Mouse (Mus musculus): Measurements from ENCODE around the gene Mydgf.
A peak's percentile ranks its signal among the peaks of the same experiment; 100 is the strongest.

The Mydgf gene

GRCm38 (mm10) chr17:56183658-56184103 lies at the start of gene Mydgf:
Gene Mydgf (minus strand): TSS chr17:56183920.
- peak; percentile 91 to 97 for DNase-seq (ENCODE audit: low spot score in 2 of 2)

- no peak for DNase-seq (ENCODE audit: low spot score in 2 of 2)
Observed at GRCm38 (mm10) chr17:56233389-56233788, 49.7 kb upstream of the Mydgf start.

DNA sequence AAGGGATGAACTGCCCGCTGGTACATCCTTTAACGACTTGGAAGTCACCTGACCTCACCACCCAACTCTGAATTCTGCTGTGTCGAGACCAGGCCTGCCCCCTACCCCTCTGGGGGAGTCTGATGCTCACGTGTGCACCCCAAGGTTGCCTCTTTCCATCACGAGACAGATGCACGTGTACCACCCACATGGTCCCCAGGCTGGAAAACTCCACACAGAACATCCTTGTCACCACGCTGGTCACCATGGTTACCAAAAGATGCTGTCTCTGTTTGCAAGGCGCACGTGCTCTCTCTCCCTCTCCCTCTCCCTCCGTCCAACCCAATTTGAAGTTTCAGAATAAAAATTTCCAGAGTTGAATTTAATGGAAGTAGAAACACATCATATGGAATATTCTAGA lies 46.2 kb upstream of the Mydgf start:
- DNase-seq (ENCODE audit: low spot score in 2 of 2): no peak

GRCm38 (mm10) chr17:56226566-56226965 lies 42.8 kb upstream of the Mydgf start:
- no peak for DNase-seq (ENCODE audit: low spot score in 2 of 2)

DNA sequence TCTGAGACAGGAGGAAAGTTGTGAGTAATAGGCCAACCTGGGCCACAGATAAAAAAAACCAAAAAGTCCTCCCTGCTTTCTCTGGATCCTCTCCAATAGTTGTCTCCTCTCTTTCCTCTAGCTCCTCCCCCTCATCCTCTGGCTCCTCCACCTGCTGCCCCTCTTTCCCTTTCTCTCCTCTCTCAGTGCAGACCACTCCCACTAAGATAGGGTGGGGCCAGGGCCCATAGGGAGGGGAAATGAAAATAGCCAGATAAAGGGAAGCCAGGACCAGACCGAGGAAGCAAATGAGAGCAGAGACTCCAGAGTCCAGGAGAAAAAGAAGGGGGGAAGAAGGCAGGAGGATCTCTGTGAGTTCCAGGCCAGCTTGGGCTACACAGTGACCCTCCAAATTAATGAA lies 41.2 kb upstream of the Mydgf start:
- no peak for DNase-seq (ENCODE audit: low spot score in 2 of 2)

GRCm38 (mm10) chr17:56219805-56220204 lies 36.1 kb upstream of the Mydgf start:
- no peak for DNase-seq (ENCODE audit: low spot score in 2 of 2)

DNA sequence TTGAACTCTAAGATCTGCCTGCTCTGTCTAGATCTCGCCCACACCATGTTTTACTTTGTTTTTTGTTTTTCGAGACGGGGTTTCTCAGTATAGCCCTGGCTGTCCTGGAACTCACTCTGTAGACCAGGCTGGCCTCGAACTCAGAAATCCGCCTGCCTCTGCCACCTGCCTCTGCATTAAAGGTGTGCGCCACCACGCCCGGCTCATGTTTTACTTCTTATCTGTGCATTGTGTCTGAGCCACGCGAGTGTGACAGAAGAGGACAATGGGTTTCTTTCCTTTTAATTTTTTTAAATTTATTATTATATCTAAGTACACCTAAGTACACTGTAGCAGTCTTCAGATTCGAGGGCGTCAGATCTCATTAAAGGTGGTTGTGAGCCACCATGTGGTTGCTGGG lies 35.5 kb upstream of the Mydgf start:
- DNase-seq (ENCODE audit: low spot score in 2 of 2): no peak

- peak; percentile 90 to 91 for DNase-seq (ENCODE audit: low spot score in 2 of 2)
Observed at GRCm38 (mm10) chr17:56218377-56219191, 34.9 kb upstream of the Mydgf start, which contains the start of gene Dpp9. Gene Dpp9 (minus strand): TSS chr17:56218905.

GRCm38 (mm10) chr17:56217670-56218069 lies 34.0 kb upstream of the Mydgf start:
- no peak for DNase-seq (ENCODE audit: low spot score in 2 of 2)

DNA sequence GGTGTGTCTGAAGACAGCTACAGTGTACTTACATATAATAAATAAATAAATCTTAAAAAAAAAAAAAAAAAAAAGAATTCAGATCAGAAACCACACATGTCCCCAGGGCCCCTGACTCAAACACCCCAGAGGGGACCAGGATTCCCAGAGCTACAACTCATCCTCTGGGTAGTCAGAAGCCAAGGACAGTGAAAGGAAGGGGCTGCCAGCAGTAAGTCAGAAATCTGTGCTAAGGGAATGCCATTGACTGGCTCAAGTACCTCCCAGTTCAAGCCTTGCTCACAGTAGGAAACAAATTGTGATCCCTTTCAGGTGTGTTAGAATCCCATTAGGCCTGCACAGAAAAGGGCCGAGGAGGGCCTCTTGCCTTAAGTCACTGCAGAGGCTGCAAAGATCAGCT lies 30.5 kb upstream of the Mydgf start:
- DNase-seq (ENCODE audit: low spot score in 2 of 2): no peak

DNA sequence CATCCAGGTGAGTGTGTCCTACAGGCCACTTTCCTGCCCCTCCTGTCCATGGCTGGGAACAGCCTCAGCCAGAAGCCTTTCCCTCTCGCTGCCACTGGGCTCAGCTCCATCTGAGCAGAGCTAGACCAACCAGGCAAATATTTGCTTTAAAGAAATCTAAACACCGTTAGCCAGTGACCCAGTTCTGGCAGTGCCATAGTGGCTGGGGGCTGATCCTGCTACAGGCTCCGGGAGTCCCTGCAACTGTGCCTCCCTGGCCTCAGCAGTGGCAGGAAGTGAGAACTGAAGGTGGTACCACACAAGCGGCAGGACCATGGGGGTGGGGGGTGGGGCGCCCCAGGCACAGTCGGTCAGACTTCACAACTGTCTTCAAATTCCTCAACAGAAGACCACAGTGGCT lies 29.0 kb upstream of the Mydgf start:
- DNase-seq (ENCODE audit: low spot score in 2 of 2): no peak

GRCm38 (mm10) chr17:56211090-56211489 lies 27.4 kb upstream of the Mydgf start:
- no peak for DNase-seq (ENCODE audit: low spot score in 2 of 2)

DNA sequence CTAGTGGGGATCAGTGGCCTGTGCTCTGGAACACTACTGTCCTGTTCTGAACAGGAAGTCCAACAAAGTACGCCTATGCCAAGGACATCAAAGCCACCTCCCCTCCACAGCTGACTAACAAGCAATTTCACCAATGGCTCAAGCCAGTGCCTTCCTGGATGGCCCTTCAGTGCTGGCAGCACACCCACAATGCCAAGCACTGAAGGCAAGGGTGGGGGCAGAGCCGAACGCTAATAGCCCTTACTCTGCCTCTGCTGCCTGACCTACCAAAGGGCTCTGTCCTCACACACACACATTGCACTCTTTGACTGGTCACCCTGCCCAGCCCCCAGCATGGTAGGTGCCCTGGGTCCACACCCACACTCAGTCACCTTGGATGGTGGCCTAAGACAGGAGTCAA lies 25.1 kb upstream of the Mydgf start:
- DNase-seq (ENCODE audit: low spot score in 2 of 2): no peak

DNA sequence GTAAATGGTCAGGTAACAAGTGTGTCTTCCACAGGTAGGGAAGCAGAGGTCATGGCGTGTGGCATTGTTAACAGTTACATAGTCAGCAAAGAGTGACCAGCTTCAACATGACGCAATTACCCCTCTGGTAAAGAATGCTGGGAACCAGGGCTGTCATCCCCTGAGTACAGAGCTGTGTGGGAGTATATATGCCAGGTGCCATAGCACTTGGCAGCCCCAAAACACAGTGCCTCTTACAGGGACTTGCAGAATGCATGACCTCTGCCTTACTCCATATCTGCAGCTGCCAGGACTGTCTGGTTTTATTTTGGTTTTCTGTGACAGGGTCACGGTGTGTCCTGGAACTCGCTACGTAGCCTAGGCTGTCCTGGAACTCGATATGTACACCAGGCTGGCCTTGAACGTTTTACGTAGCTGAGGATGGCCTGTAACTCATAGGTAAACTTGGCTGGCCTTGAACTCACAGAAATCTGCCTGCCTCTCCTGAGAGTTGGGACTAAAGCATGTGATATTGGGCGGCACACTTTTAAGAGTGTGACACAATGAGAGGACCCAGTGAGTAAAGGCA lies 24.3 kb upstream of the Mydgf start:
- no peak for DNase-seq (ENCODE audit: low spot score in 2 of 2)

- DNase-seq (ENCODE audit: low spot score in 2 of 2): no peak
Observed at GRCm38 (mm10) chr17:56206986-56207674, 23.4 kb upstream of the Mydgf start.

DNA sequence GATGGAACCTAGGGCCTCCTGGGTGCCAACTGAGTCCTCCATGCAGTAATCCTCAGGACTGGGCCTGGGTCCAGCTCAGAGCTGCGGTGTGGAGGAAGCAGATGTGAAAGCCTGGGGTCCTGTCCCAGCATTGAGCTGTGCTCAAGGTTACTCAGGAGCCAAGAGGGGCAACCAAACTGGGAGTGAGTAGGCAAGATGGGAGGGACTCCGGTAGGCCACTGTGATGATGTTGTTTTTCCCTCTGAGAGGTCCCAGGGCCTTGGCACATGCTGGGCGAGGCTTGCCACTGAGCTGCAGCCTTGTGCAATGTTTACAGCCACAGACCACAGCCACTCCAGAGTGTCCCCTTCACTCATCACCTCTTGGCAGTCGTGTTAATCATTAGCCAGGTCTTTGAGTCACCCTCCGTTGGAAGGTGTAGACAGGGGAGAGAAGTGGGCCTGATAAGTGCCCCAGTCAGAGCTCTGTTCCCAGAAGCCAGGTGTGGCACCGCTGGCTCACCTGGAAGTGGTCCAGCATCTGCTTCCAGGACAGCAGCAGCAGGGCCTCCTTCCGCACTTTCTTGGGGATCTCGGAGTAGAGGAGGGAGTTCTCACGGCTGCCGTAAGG lies 22.7 kb upstream of the Mydgf start:
- no peak for DNase-seq (ENCODE audit: low spot score in 2 of 2)

DNA sequence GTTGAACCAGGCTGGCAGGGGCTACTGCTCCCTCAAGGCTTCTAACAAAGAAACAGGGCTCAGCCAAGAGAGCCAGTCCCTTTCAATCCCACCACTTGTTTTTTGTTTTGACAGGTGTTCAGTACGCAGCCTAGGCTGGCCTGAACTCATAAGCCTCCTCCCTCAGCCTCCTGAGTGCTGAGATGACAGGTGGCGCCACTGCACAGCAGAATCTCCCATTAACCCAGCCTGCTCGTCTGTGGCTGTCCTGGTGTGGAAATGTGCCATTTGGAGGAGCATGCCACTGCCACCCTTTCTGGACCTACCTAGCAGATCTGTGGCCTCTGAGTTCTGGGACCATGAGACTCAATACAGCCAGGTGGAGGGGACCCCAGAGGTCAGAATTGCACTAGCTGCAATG lies 20.0 kb upstream of the Mydgf start:
- no peak for DNase-seq (ENCODE audit: low spot score in 2 of 2)

GRCm38 (mm10) chr17:56202476-56202875 lies 18.8 kb upstream of the Mydgf start:
- DNase-seq (ENCODE audit: low spot score in 2 of 2): no peak

DNA sequence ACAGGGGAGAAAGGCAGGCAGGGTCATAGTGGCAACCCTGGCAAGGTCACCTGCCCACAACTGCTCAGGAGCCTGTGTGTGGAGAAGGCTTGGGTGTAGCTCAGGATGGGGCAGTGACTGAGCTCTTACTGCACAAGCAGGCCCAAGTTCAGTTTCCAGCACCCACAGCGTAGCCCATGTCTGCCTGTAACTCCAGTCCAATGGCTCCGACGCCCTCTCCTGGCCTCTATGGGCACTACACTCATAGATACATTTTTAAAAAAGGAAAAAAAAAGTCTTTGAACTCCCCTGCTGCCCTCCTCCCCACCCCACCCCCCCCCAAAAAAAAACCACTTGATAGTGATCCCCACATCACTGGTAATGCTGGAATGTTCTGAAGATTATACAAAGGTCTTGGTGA lies 17.9 kb upstream of the Mydgf start:
- no peak for DNase-seq (ENCODE audit: low spot score in 2 of 2)

GRCm38 (mm10) chr17:56200586-56200985 lies 16.9 kb upstream of the Mydgf start:
- DNase-seq (ENCODE audit: low spot score in 2 of 2): no peak

DNA sequence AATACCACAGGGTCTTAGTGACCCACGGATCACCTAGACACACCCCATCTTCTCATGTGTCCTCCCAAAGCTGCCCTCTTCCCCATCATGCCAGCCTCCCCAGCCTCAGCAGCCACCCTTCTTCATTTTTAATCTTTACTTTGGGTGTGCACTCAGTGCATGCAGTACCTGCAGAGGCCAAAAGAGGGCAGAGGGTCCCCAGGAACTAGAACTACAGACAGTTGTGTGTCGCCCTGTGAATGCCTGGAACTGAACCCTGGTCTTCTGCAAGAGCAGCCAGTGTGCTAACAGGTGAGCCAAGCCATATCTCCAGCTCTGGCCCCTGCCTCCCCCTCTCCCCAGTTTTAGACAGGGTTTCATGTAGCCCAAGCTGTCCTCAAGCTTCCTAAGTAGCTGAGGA lies 13.1 kb upstream of the Mydgf start:
- no peak for DNase-seq (ENCODE audit: low spot score in 2 of 2)

- DNase-seq (ENCODE audit: low spot score in 2 of 2): no peak
Observed at GRCm38 (mm10) chr17:56194765-56195164, 11.0 kb upstream of the Mydgf start.
